Mouse (Mus musculus): ENCODE results near the gene Vmn1r237. TPM values are rescaled to one million over a fixed set of nuclear protein-coding genes. Genes with fewer than 3 reads are reported as not detected.

Gene Vmn1r237
- total RNA-seq (2023) = not detected

DNA sequence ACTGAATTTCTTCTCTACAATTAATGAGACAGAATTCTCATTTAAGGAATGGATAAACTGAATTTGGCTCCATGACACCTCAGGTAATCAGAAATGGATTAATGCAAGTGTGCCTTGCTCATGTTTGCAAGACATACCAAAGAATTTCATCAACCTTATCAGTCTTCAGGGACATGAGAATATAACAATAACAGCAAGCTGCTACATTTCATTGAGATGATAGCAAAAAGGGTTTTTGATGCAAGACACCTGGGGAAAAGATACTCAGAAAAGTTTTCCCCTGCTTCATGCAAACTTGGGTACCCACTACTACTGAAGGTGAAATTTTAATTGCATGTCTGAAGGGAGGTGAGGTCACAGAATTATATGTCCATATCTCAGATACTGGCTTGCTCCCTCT is at the start of gene Vmn1r237:
TSS of gene Vmn1r237 (plus strand) at position 301 of the 400 bp plus-strand sequence.

DNA sequence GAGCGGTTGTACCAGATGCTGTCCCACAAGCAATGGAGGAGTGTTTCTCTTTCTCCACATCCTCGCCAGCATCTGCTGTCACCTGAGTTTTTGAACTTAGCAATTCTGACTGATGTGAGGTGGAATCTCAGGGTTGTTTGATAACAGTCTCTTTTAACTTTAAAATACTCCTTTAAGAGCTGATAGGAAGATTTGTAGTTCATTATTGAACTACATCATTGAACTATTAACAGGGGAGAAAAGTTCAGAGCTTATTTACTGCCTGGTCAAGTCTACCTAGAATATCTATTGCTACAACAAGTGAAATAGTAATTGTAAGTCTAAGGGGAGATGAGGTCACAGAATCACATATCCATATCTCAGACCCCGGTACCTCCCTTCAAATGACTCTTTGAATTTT is 29.0 kb upstream of the Vmn1r237 start, which contains the start of gene Vmn1r236:
TSS of gene Vmn1r236 (plus strand) at position 301 of the 400 bp plus-strand sequence.

Other genes with a start within 250 kb of the Vmn1r237 start
- gene Vmn1r234, start 85.8 kb upstream of the Vmn1r237 start, total RNA-seq (2023) = not detected
- gene Vmn1r235, start 55.5 kb upstream of the Vmn1r237 start, total RNA-seq (2023) = not detected
- not detected for gene Vmn1r236, start 28.9 kb upstream of the Vmn1r237 start, total RNA-seq (2023)
- gene Zfp677, start 71.9 kb downstream of the Vmn1r237 start, total RNA-seq (2023) = 6.3 TPM
- 1.8 TPM for gene Zfp54, start 111.4 kb downstream of the Vmn1r237 start, total RNA-seq (2023)
- gene Zfp51, start 138.5 kb downstream of the Vmn1r237 start, total RNA-seq (2023) = 25.6 TPM
- gene Zfp53, start 177.1 kb downstream of the Vmn1r237 start, total RNA-seq (2023) = 35.9 TPM
- gene Zfp52, start 223.7 kb downstream of the Vmn1r237 start, total RNA-seq (2023) = 5.1 TPM